Mouse (Mus musculus) lung, postnatal 36 days (tissue): Measurements from ENCODE around the gene Wdr13.
A peak's percentile ranks its signal among the peaks of the same experiment; 100 is the strongest.
"Not testable (repeated sequence)": the region's sequence is repeated elsewhere in the genome, so short reads cannot be mapped to it uniquely, and the experiment has no call there.

Source experiments
- DNase-seq: peaks from one replicate; pipeline ENCODE4 v3.0.0; 2022; ENCODE audit warnings: mixed read lengths

Gene Wdr13

DNA sequence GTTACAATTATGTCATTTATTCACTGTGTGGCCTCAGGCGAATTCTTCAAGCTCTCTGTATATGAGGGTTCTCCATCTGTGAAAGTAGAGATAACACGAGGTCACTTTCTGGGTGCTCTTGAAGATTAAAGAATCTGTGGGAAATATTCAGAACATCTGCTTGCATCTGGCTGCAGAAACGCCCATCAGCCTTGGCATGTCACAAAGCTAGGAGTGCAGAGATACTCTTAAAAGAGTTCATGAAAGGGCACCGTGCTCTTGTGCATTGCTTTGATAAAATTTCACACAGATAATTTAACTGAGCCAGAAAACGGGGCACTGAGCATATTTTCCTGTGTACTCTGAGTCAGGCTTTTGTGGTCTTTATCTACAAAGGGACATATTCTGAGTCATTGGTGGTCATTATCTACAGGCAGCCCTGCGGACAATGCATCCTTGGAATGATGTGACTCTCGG lies 30.5 kb downstream of the Wdr13 start:
- no peak for DNase-seq

GRCm38 (mm10) chrX:8101017-8101416 lies 31.7 kb downstream of the Wdr13 start:
- no peak for DNase-seq

- no peak for DNase-seq
These were observed 33.3 kb downstream of the Wdr13 start for GRCm38 (mm10) chrX:8099435-8099834.

GRCm38 (mm10) chrX:8096787-8097242 lies 35.9 kb downstream of the Wdr13 start:
- DNase-seq: peak; percentile 98

GRCm38 (mm10) chrX:8096068-8096786 lies 36.5 kb downstream of the Wdr13 start:
- peak; percentile 77 for DNase-seq

DNA sequence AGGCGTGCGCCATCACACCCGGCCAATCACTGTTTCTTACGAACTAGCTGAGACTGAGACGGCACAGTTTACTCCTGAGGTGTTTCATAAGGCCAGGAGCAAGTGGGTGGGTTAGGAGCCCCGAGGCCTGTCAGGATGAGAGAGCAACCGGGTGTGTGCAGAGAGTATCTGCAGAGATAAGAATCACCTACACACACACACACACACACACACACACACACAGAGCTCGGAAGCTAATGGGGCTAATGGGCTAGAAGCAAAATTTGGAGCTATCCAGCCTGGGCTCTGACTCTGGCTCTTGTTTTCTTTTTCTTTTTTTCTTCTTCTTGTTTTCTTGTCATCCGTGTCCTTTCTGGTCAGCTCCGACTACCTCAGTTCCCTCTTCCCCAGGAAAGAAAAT lies 37.1 kb downstream of the Wdr13 start:
- DNase-seq: no peak

DNA sequence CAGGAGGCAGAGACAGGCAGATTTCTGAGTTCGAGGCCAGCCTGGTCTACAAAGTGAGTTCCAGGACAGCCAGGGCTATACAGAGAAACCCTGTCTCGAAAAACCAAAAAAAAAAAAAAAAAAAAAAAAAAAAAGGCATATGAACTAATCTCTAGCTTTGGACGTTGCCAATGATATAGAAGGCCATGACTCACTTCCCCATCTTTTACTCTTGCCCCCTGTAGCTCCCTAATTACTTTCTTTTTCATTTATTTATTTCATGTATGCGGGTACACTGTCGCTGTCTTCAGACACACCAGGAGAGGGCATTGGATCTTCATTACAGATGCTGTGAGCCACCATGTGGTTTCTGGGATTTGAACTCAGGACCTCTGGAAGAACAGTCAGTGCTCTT lies 41.7 kb downstream of the Wdr13 start:
- DNase-seq: not testable (repeated sequence)

GRCm38 (mm10) chrX:8090346-8090953 lies 42.2 kb downstream of the Wdr13 start, which contains the start of gene Was:
Was (minus strand) TSS chrX:8090498.
- peak; percentile 42 for DNase-seq

DNA sequence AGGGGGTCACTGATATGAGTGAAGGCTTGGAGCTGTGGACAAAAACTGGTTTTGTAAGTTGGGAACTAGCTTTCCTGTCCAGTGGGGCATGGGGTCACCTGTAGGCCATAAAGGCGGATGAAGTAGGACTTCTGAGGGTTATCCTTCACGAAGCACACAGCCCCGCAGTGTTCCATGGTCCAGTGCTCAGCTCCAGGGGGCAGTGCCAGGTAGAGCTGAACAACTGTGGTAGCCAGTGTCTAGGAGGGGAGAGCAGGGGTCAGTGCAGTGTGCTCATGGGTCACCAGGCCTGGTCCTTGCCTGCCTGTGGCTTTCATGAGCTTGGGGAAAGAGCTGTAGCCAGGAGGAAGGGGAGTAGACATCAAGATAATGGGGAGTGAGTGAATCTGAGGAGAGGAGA lies 42.9 kb downstream of the Wdr13 start:
- no peak for DNase-seq

DNA sequence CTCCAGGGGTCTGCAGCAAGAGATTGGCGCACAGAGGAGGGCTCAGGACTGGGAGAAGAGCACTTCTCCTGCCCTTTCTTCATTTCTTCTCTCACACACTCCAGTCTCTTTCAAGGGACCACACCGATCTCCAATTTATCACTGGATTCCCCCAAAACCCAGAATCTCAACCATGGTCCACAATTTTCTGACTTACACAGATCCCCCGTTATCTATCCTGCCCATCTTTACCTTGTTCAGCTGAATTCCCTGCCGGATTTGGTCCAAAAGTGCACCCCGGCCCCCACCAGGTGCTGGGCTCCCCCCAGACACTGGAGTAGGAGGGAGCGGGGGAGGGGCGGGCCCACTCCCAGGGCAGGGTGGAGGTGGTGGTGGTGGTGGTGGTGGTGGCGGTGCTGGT lies 47.1 kb downstream of the Wdr13 start:
- no peak for DNase-seq

- no peak for DNase-seq
These were observed 47.9 kb downstream of the Wdr13 start for GRCm38 (mm10) chrX:8084771-8085259.

GRCm38 (mm10) chrX:8075104-8075503 lies 57.6 kb downstream of the Wdr13 start:
- DNase-seq: no peak

DNA sequence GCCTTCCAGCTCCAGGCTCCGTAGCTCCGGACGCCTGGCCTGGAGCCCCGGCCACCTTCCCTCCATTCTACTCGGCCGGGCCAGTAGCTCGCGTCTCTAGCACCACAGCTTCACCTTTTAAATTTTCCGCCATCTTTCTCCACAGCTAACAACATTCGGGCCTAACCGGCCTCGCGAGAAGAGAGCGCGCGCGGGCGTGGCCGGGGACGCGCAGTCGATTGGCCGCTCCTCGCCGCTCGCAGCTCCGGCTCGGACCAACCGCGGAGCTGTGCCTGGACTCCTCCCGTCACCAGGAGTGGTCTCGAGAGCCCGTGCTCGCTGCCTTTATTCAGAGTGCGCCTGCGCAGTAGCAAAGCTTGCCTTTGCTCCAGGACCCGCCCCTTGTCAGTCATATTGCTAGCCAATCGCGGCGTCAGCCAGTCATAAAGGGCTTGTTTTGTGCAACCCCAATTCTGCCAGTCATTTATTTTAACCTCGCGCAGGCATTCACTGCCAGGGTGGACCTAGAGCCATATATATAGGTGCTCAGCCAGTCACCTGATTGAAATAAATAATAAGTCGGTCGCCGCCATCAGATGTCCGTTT lies 58.2 kb downstream of the Wdr13 start, which contains the start of gene Suv39h1:
Suv39h1 (minus strand) TSS at position 331 of the 585 bp plus-strand sequence.
- peak; percentile 95 for DNase-seq

GRCm38 (mm10) chrX:8073881-8074429 lies 58.7 kb downstream of the Wdr13 start:
- DNase-seq: peak; percentile 14
